Mouse (Mus musculus): ENCODE data around the gene Olfr204.
"Not testable (repeated sequence)": the region's sequence is repeated elsewhere in the genome, so short reads cannot be mapped to it uniquely, and the experiment has no call there.

The Olfr204 gene

DNA sequence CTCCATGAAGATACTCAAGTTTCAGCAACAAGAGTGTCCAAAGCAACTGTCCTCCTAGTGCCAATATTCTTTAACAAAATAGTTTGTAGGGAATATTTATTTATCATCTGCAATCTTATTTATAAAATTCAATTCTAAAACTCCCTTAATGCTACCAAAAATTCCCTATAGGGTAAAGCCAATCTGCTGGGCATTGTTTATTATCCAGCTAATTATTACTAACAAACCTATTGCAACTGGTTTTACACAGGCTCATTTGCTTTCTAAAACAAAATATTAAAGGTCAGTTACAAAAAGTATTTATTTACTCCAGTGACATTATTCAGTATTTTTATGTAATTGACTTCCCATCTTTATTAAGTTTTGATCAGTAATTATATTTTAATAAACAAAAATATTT lies at the start of gene Olfr204:
Gene Olfr204 (minus strand): TSS at position 101 of the 400 bp plus-strand sequence.
- no peak for DNase-seq (ENCODE audit: inconsistent age in 2 of 2, low spot score in 1 of 2)

DNA sequence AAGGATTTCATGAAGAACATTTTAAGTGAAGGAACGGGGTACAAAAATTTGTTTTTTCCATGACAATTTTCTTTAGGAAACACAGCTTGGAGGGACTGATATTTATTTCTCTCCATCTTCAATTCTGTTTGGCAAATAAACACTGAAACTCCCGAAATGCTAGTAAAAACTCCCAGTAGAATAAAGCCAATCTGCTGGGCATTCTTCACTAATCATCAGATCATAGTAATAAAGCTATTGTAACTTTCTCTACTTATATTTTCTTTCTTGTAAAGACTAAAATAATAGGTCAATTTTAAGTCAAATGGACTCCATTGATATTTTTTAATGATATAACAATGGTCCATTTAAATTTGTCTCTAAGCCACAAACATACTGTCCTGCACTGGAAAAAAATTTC lies 45.8 kb upstream of the Olfr204 start, which contains the start of gene Olfr209:
Gene Olfr209 (minus strand): TSS at position 101 of the 400 bp plus-strand sequence.
- DNase-seq (ENCODE audit: inconsistent age in 2 of 2, low spot score in 1 of 2), result no peak

DNA sequence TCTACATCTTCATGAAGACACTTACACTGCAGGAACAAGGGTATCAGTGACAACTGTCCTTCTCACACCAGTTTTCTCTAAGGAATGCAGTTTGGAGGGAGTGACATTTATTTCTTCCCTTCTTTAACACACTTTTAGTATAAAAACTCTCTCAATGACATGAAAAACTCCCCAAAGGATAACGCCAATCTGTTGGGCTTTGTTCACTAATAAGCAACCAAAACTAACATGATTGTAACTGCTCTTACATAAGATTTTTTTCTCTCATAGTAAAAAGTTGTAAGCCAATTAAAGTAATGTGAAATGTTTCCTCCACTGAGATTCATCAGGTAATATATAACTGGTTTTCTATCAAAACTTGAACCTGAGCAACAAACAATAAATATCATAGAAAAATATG lies 31.1 kb upstream of the Olfr204 start, which contains the start of gene Olfr206:
Gene Olfr206 (minus strand): TSS at position 101 of the 400 bp plus-strand sequence.
- no peak for DNase-seq (ENCODE audit: inconsistent age in 2 of 2, low spot score in 1 of 2)

DNA sequence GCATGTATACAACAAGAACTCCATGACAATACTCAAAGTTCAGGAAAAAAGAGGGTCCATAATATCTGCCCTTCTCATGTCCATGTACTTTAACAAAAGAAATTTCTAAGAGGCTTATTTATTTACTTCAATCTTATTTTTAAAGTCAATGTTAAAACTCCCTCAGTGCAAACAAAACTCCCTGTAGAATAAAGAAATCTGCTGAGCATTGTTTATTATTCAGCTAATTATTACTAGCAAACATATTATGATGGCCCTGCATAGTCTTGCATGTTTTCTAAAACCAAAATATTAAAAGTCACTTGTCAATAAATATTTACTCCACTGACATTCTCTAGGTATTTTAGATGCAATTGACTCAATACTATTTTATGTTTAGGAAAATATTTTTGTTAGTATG lies 13.0 kb upstream of the Olfr204 start, which contains the start of gene Olfr205:
Gene Olfr205 (minus strand): TSS at position 101 of the 400 bp plus-strand sequence.
- no peak for DNase-seq (ENCODE audit: inconsistent age in 2 of 2, low spot score in 1 of 2)

DNA sequence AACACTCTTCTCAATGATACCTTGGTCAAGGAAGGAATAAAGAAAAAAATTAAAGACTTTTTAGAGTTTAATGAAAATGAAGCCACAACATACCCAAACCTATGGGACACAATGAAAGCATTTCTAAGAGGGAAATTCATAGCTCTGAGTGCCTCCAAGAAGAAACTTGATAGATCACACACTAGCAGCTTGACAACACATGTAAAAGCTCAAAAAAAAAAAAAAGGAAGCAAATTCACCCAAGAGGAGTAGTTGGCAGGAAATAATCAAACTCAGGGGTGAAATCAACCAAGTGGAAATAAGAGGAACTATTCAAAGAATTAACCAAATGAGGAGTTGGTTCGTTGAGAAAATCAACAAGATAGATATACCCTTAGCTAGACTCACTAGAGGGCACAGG lies 5.2 kb upstream of the Olfr204 start:
- DNase-seq (ENCODE audit: inconsistent age in 2 of 2, low spot score in 1 of 2), result not testable (repeated sequence)

DNA sequence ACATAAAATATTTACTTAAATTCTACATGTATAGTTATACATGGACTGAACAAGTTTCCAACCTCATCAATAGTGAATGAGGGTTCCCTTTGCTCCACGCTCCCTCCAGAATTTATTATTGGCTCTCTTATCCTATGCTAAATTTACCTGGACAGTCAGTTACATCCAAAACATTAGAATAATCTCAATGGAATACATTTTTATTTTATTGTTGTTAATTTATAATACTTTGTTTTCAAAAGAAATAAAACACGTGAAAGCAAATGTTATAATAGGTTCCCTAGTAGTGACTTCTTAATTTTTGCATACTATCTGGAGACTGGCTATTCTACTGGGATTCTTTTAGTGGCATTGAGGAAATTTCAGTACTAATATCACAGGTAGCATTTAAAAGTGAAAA lies 19.5 kb downstream of the Olfr204 start, which contains the start of gene Olfr203:
Gene Olfr203 (plus strand): TSS at position 301 of the 400 bp plus-strand sequence.
- DNase-seq (ENCODE audit: inconsistent age in 2 of 2, low spot score in 1 of 2), result no peak

DNA sequence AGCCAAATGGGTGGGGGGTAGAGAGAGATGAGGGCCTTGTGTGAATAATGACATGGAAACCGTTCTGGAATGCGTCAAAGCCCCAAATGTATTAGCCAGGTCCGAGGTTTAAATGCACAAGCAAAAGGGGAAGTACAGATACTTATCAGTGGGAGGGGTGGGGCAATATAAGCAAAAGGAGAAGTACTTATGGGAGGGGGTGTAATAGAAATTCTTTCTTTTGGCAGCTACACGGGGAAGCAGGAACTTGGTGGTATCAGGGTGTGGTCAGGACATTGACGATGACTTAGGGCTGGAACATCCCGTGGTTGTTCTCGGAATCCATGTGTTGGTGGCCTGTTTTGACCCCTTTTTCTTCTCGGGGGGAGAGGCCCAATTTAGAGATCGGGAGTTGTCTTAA lies 30.5 kb downstream of the Olfr204 start:
- DNase-seq (ENCODE audit: inconsistent age in 2 of 2, low spot score in 1 of 2), result not testable (repeated sequence)

DNA sequence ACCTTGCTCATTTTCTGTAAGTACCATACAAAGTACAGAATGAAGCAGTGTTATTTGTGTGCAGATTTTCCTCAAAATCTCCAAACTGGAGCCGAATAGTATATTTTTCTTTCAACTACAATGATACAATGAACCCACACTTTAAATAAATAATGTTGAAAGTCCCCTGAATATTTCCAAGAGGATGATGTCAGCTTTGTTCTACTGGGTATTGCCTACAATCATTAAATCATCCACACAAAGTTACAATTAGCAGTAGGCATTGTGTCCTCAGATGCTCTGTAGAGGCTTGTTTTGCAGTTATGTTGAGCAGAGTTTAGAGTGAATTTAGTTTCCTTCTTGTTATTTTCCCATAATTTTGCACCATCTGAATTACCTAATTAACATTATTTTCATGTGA lies 31.4 kb downstream of the Olfr204 start, which contains the start of gene Olfr202:
Gene Olfr202 (minus strand): TSS at position 101 of the 400 bp plus-strand sequence.
- no peak for DNase-seq (ENCODE audit: inconsistent age in 2 of 2, low spot score in 1 of 2)

DNA sequence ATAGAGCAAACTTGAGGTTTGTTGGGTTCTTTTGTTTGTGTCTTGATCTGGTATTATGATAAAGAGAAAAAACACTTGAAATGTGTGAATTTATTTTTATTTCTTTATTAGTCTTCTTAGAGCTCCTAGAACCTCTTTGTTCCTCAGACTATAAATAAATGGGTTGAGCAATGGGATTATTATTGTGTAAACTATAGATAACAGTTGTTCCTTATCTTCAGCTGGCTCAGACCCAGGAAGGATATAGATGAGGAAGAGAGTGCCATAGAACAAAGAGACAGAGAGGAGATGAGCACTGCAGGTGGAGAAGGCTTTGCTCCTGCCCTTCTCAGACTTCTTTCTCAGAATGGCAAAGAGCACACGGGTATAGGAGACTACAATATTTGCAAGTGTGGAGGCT lies 34.6 kb downstream of the Olfr204 start:
- DNase-seq (ENCODE audit: inconsistent age in 2 of 2, low spot score in 1 of 2), result no peak

DNA sequence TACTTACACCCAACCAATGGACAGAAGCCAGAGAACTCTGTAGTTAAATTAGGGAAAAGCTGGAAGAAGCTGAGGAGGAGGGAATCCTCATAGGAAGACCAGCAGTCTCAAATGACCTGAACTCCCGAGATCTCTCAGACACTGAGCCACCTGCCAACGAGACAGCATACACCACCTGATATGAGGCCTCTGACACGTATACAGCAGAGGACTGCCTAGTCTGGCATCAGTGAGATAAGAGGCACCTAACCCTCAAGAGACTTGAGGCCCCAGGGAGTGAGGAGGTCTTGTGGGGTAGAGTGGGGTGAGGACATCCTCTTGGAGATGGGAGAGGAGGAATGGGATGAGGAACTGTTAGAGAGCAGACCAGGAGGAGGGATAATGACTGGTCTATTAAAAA lies 37.5 kb downstream of the Olfr204 start:
- no peak for DNase-seq (ENCODE audit: inconsistent age in 2 of 2, low spot score in 1 of 2)

DNA sequence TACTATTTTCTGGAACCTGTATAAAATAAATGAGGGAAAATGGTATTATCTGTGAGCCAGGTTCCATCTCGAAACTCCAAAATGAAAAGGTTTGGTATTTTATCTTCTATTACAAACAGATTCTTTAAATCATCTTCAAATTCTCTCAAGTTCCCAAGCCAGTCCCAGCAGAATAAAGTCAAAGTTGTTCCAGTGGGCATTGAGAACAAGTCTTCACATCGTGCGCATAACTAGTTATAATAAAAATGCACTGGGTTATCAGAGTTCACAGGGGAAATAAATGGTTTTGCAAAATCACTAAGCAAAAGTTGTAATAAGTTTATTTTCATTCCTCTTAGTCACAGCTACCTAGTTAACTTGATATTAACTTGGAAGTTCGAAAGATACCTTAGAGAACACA lies 45.5 kb downstream of the Olfr204 start, which contains the start of gene Olfr201:
Gene Olfr201 (minus strand): TSS at position 101 of the 400 bp plus-strand sequence.
- not testable (repeated sequence) for DNase-seq (ENCODE audit: inconsistent age in 2 of 2, low spot score in 1 of 2)

DNA sequence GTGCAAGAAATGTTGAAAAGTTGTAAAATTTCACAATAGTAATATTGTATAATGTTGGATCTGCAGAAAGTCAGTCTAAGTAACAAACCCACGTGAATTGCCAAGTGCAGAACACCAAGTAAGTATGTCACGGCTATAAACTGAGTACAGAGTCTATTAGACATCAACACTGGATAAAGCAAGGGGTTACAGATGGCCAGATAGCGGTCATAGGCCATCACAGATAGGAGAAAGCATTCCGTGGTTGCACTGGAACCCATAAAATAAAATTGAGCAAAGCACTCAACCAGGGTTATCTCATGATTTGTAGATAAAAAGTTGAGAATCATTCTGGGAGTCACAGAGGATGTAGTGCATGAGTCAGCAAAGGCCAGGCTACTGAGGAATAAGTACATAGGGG lies 49.0 kb downstream of the Olfr204 start:
- DNase-seq (ENCODE audit: inconsistent age in 2 of 2, low spot score in 1 of 2), result not testable (repeated sequence)

Data from adrenal gland, adult (tissue).